Mouse (Mus musculus) midbrain, postnatal 0 days (tissue): Measurements from ENCODE around the gene Pgm3. TPM values are rescaled to one million over a fixed set of nuclear protein-coding genes. Genes with fewer than 3 reads are reported as not detected.
"Not testable (repeated sequence)": the region's sequence is repeated elsewhere in the genome, so short reads cannot be mapped to it uniquely, and the experiment has no call there.

Source experiments
- ATAC-seq: fragments of 200-750 bp; cut with Nextera tagmentation; 2 replicates; pipeline ENCODE4 v1.8.0; 2017; ENCODE audit warnings: moderate number of reproducible peaks, mild to moderate bottlenecking, moderate TSS enrichment, moderate library complexity; ENCODE audit not compliant: low FRiP score
- DNase-seq: peaks from one replicate; pipeline ENCODE4 v3.0.0-alpha.2; 2015; ENCODE audit warnings: low spot score
- H3K27ac ChIP-seq: fragments of 300-500 bp; sonication (generic); 2 replicates; pipeline ENCODE4 v1.5.1; 2014; ENCODE audit warnings: low read depth, mild to moderate bottlenecking, low read length, mixed read lengths
- H3K27me3 ChIP-seq: fragments of 300-500 bp; sonication (generic); 2 replicates; pipeline ENCODE4 v1.6.1; 2014; ENCODE audit warnings: low read length, control low read depth, mixed read lengths; ENCODE audit not compliant: insufficient read depth
- H3K36me3 ChIP-seq: fragments of 300-500 bp; sonication (generic); 2 replicates; pipeline ENCODE4 v1.6.1; 2014; ENCODE audit warnings: low read length, control low read depth, mixed read lengths; ENCODE audit not compliant: insufficient read depth
- H3K4me1 ChIP-seq: fragments of 300-500 bp; sonication (generic); 2 replicates; pipeline ENCODE4 v1.6.1; 2014; ENCODE audit warnings: mild to moderate bottlenecking, control low read depth, antibody characterized with exemption, low read length, mixed read lengths; ENCODE audit not compliant: insufficient read depth
- H3K4me2 ChIP-seq: fragments of 300-500 bp; sonication (generic); 2 replicates; pipeline ENCODE4 v1.6.1; 2014; ENCODE audit warnings: low read depth, mild to moderate bottlenecking, low read length, mixed read lengths; ENCODE audit not compliant: poor library complexity, severe bottlenecking
- H3K4me3 ChIP-seq: fragments of 300-500 bp; sonication (generic); 2 replicates; pipeline ENCODE4 v1.5.1; 2014; ENCODE audit warnings: low read depth, mild to moderate bottlenecking, low read length, moderate library complexity
- H3K9ac ChIP-seq: fragments of 300-500 bp; sonication (generic); replicated peaks from 2 replicates; pipeline ENCODE4 v1.6.1; 2014; ENCODE audit warnings: mild to moderate bottlenecking, low read length, moderate library complexity, mixed read lengths; ENCODE audit not compliant: poor library complexity, severe bottlenecking
- H3K9me3 ChIP-seq: fragments of 300-500 bp; sonication (generic); 2 replicates; pipeline ENCODE4 v1.6.1; 2016; ENCODE audit warnings: low read length, control low read depth
- CTCF ChIP-seq: IDR thresholded peaks from 2 replicates; pipeline ENCODE4 v1.5.1; 2016; ENCODE audit warnings: antibody characterized with exemption, mild to moderate bottlenecking
- WGBS: fragments of 180-500 bp; shearing (Covaris S2); extraction: QIAGEN DNeasy Blood & Tissue Kit; methylation state at CpG from one replicate; pipeline ENCODE4 v1.1.7; 2014; 5-methylcytosine and 5-hydroxymethylcytosine counted together
- polyA plus RNA-seq: library from polyadenylated mRNA; unstranded; fragments of >200 nt; fragmentation: Nextera tagmentation; extraction: Ambion mirVana; gene quantifications from 2 replicates; pipeline ENCODE4 v1.2.1, GENCODE M21; 2015
- total RNA-seq: library from RNA; depleted of rRNA; stranded (reverse); fragments of >200 nt; gene quantifications from 2 replicates; pipeline ENCODE4 v1.2.3, GENCODE M21; 2014

The Pgm3 gene
- total and polyA plus RNA-seq, 2 experiments from 2014 or later = 20.9 to 25.5 TPM

DNA sequence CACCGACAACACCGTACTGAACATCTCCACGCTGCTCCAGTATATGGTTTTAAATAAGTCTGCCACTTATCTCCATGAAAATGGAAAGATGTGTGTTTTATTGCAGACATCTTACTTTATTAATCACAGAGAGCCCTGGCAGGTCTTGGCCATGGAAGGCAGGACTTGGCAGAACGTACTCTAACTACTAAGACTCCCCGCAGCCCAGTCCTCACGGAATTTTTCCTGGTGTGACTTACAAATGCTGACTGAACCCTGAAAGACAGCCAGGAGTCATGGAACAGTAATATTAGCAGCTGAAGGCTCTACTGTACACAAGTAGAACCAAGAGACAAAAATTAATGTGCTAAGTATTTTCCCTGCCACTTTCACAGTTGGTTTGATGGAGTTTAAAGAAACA lies 34.1 kb upstream of the Pgm3 start:
- no peak overlapping the region for H3K27ac ChIP-seq
- 84% methylated on average over 6 of the region's 6 CpGs for whole genome bisulfite sequencing
- no peaks in the 10 kb centered on the region for H3K9me3 ChIP-seq
- 0 out of 2 replicates have a peak, but pooled peaks cover 2% of the 10 kb centered on the region for H3K36me3 ChIP-seq
- no peaks in the 10 kb centered on the region for H3K4me1 ChIP-seq
- no peak overlapping the region for H3K4me2 ChIP-seq
- no peak for TF ChIP-seq CTCF
- ATAC-seq = no peak
- H3K9ac ChIP-seq = no peak overlapping the region
- H3K4me3 ChIP-seq = no peak overlapping the region
- no peaks in the 10 kb centered on the region for H3K27me3 ChIP-seq
- peak; percentile 31 for DNase-seq

DNA sequence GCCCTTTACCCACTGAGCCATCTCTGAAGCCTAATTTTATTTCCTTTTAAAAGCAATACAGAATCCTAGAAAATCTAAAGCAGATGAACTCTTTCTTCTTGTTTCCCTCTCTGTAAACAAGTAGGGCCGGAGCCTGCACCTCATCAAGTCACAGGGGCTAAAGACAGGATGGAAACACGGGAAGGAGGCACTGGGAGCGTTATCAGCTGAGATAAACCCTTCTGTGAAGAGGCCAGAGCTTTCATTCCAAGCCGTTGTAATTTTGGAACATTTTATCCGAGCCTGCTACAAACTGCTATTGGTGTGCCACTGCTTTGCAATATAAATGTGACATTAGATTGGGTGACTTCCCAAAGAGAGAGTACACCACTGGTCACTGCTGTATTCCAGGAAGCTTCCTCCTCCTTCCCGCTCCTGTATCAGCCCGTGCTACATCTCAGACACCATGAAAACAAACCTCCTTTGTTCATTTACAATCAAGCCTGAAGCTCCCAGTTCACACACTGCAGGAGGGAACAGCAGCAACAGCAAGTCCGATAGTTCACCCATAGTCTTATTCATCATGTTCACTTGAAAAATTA lies 28.2 kb upstream of the Pgm3 start:
- Histone ChIP-seq H3K36me3 (peaks cover 4% of the 10 kb centered on the region; the same call in 1 of the 2 replicates), H3K9me3 (no peaks in the 10 kb centered on the region), H3K4me3 (no peak overlapping the region), H3K4me2 (no peak overlapping the region), H3K27me3 (no peaks in the 10 kb centered on the region), H3K27ac (no peak overlapping the region), H3K4me1 (no peaks in the 10 kb centered on the region), H3K9ac (no peak overlapping the region)
- ATAC-seq (no peak), DNase-seq (no peak)
- no peak for TF ChIP-seq CTCF
- WGBS = 62% methylated on average over 8 of the region's 8 CpGs

DNA sequence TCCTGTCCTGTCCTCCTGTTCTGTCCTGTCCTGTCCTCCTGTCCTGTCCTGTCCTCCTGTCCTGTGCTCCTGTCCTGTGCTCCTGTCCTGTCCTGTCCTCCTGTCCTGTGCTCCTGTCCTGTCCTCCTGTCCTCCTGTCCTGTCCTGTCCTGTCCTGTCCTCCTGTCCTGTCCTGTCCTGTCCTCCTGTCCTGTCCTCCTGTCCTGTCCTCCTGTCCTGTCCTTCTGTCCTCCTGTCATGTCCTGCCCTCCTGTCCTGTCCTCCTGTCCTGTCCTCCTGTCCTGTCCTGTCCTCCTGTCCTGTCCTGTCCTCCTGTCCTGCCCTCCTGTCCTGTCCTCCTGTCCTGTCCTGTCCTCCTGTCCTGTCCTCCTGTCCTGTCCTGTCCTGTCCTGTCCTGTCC lies 25.3 kb upstream of the Pgm3 start:
- DNase-seq, H3K9ac ChIP-seq, H3K27ac ChIP-seq, H3K36me3 ChIP-seq, H3K4me1 ChIP-seq, H3K4me2 ChIP-seq, ATAC-seq, H3K9me3 ChIP-seq, H3K27me3 ChIP-seq, H3K4me3 ChIP-seq: not testable (repeated sequence)

DNA sequence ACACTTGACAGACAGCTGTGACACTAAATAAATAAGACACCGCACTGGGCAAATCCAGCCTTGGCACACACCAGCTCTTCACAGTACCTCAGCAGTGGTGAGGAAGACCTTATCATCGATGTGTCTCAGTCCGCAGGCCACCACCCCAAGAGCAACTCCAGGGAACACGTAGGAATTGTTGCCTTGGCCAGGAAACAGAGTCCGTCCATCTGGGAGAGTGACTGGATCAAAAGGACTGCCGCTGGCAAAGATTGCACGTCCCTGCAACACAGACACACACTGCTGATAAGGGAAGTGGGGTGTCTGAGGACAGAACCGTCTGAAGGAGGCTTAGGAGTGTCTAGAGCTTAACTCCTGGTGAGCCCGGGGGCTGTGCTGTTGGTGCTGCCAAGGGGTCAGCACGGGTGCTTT lies 22.7 kb upstream of the Pgm3 start:
- not testable (repeated sequence) for H3K4me3 ChIP-seq, H3K9me3 ChIP-seq, H3K4me1 ChIP-seq, H3K4me2 ChIP-seq, DNase-seq, H3K27ac ChIP-seq, H3K9ac ChIP-seq, H3K36me3 ChIP-seq, ATAC-seq, H3K27me3 ChIP-seq
- WGBS = 63% methylated on average over 9 of the region's 10 CpGs

DNA sequence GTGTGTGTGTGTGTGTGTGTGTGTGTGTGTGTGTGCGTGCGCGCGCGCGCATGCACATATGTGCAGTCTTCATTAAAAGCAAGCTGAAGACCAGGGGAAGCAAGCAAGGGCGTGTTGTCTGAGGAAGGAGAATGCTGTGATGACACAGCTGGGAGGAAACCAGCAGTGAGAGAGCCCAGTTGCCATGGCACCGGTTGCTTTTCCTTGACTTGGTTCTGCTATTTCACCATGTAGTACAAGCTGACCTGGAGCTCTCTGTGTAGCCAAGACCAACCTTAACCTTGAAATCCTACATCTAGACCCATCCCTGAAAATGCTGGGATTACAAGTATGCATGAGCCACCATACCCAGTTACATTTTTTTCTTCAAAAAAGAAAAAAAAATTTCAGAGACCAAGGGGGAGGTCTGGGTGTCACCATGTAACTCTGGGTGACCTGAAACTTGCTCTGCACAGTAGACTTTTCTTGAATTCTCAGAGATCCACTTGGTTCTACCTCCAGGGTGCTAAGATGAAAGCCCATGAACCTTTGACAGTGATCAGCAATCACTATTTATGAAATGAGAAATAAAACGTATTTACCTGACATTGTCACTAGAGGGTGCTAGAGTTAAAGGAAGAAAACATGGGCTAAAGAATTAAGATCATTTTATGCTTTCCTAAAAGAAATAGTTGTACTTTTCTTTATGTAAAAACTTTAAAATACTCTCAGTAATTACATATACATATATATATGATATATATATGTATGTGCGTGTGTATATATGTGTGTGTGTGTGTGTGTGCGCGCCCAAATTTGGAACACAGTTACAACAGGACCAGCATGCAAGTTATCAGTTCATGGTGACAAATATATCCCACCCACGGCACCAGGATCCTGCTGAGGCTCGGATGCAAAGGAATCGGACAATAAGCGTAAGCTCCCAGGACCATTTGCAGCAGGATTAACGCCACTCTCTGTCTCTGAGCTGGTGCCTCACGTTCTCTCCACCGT lies 21.3 kb upstream of the Pgm3 start:
- Histone ChIP-seq H3K27me3 (no peaks in the 10 kb centered on the region), H3K9ac (no peak overlapping the region), H3K27ac (no peak overlapping the region), H3K4me3 (no peak overlapping the region), H3K4me1 (no peaks in the 10 kb centered on the region), H3K9me3 (no peaks in the 10 kb centered on the region), H3K4me2 (no peak overlapping the region), H3K36me3 (peaks cover 4% of the 10 kb centered on the region)
- TF ChIP-seq CTCF = peak; percentile 85
- ATAC-seq (peak; percentile 61), DNase-seq (peak; percentile 59)
- WGBS = 62% methylated on average over 19 of the region's 19 CpGs
